Comparison of ENCODE assay signal across 11 mouse cellular contexts in the genomic region with DNA sequence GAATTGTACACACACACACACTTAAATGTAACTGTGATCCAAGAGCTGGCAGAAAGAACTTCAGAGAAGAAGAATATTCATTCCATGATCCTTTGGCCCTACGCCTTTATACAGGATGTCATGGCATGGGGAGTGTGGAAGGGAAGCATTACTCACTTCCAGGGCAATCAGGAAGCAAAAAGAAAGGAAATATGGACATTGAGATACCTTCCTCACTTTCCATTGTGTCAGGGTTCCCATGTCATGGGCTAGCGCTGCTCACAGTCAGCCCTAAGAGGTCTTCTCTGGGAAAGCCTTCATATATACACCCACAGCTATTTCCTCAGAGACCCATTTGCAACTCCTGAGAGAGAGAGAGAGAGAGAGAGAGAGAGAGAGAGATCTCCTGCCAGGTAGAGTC. TPM values are rescaled to one million over a fixed set of nuclear protein-coding genes. Genes with fewer than 3 reads are reported as not detected.
A peak's percentile ranks its signal among the peaks of the same experiment; 100 is the strongest.
DNase-seq lines count a peak whose midpoint lies in the region; ATAC-seq and TF ChIP-seq lines count a peak whose summit lies in the region.
"Had no signal": no experiment of that assay in that cellular context is flagged by ENCODE, and none has a peak within 500 bp of the region (broad histone marks: within the 10 kb centered on the region; RNA-seq: fewer than 3 reads in every experiment).

No protein-coding gene starts in this region.

- TF ChIP-seq POLR2A in heart, adult 2 months (IDR thresholded peaks at IDR 0.05; ENCODE audit: insufficient read depth, low read depth, low read length): no peak
- TF ChIP-seq POLR2A in embryonic fibroblast, embryonic 13.5 days (IDR thresholded peaks at IDR 0.05; ENCODE audit: low read depth, low read length): no peak

- H3K27me3 ChIP-seq in heart, adult 2 months (ENCODE audit: control insufficient read depth, insufficient read depth, low read length): no peaks in the 10 kb centered on the region
- peaks cover 2% of the 10 kb centered on the region; the same call in 1 of the 2 replicates for H3K27me3 ChIP-seq in liver, embryonic 11.5 days (replicated peaks; ENCODE audit: control insufficient read depth, insufficient read depth, low read length)
- peaks cover 16% of the 10 kb centered on the region for H3K27me3 ChIP-seq in liver, embryonic 12.5 days (replicated peaks)

- peak overlapping the region; percentile 99 for H3K27ac ChIP-seq in heart, adult 2 months
- no peak overlapping the region for H3K27ac ChIP-seq in liver, embryonic 11.5 days (ENCODE audit: low read depth, low read length)
- H3K27ac ChIP-seq in liver, embryonic 12.5 days: no peak overlapping the region
- H3K27ac ChIP-seq in embryonic fibroblast, embryonic 13.5 days (ENCODE audit: insufficient read depth, low read length): peak overlapping the region; percentile 10; the same call in 1 of the 2 replicates
- H3K27ac ChIP-seq in macrophage: no peak overlapping the region

- no peak for DNase-seq in heart, adult 2 months
- no peak for DNase-seq in heart, adult 18-20 months
- DNase-seq in liver, embryonic 11.5 days (ENCODE audit: low spot score): no peak
- DNase-seq in right cerebral cortex, postnatal 25 days: no peak
- no peak for DNase-seq in embryo, embryonic 9.5 days (ENCODE audit: extremely low spot score)
- DNase-seq: adrenal gland, postnatal 36 days; cerebellum, adult 9-11 months; layer of hippocampus, postnatal 36 days had no signal

- H3K4me2 ChIP-seq in liver, embryonic 11.5 days: peak overlapping the region; percentile 56; the same call in 1 of the 2 replicates
- H3K4me2 ChIP-seq in liver, embryonic 12.5 days: no peak overlapping the region

- peaks cover 3% of the 10 kb centered on the region for H3K4me1 ChIP-seq in heart, adult 2 months (ENCODE audit: control insufficient read depth, insufficient read depth, low read length)
- H3K4me1 ChIP-seq in liver, embryonic 11.5 days (replicated peaks; ENCODE audit: control insufficient read depth, insufficient read depth, low read length): no peaks in the 10 kb centered on the region
- peaks cover 5% of the 10 kb centered on the region for H3K4me1 ChIP-seq in liver, embryonic 12.5 days
- peaks cover 4% of the 10 kb centered on the region; the same call in 1 of the 2 replicates for H3K4me1 ChIP-seq in embryonic fibroblast, embryonic 13.5 days (ENCODE audit: control insufficient read depth, insufficient read depth, low read length)

- WGBS in heart, adult 2 months: 53% methylated on average over 2 of the region's 2 CpGs
- 88% methylated on average over 2 of the region's 2 CpGs for WGBS in liver, embryonic 11.5 days
- 78% methylated on average over 2 of the region's 2 CpGs for WGBS in liver, embryonic 12.5 days (ENCODE audit: insufficient replicate concordance)
- whole genome bisulfite sequencing in macrophage (ENCODE audit: missing documents): 97% methylated on average over 2 of the region's 2 CpGs

- peak overlapping the region; percentile 79 for H3K4me3 ChIP-seq in heart, adult 2 months
- no peak overlapping the region for H3K4me3 ChIP-seq in liver, embryonic 11.5 days (ENCODE audit: low read depth, low read length)
- H3K4me3 ChIP-seq in liver, embryonic 12.5 days: no peak overlapping the region
- no peak overlapping the region; the same call in 1 of the 2 replicates for H3K4me3 ChIP-seq in embryonic fibroblast, embryonic 13.5 days (ENCODE audit: insufficient read depth, low read length)
- peak overlapping the region; percentile 45; the same call in 1 of the 2 replicates for H3K4me3 ChIP-seq in macrophage (ENCODE audit: inconsistent target)

- no peak for ATAC-seq in liver, embryonic 11.5 days (replicated peaks; ENCODE audit: low FRiP score)
- no peak for ATAC-seq in liver, embryonic 12.5 days

- no peak overlapping the region for H3K9ac ChIP-seq in heart, adult 2 months (ENCODE audit: low read depth, low read length)
- no peak overlapping the region for H3K9ac ChIP-seq in liver, embryonic 11.5 days (ENCODE audit: low read depth, low read length)
- no peak overlapping the region for H3K9ac ChIP-seq in liver, embryonic 12.5 days

- no peaks in the 10 kb centered on the region for H3K79me2 ChIP-seq in heart, adult 2 months (replicated peaks; ENCODE audit: control insufficient read depth, insufficient read depth, low read length)
- no peaks in the 10 kb centered on the region for H3K79me2 ChIP-seq in macrophage (ENCODE audit: inconsistent target)

- no peak for TF ChIP-seq EP300 in heart, adult 2 months (IDR thresholded peaks at IDR 0.05; ENCODE audit: insufficient read depth, low read depth, low read length)

- intact Hi-C loops in heart, adult 2 months (cut with DNase I): loop anchor here (5.0 kb wide), 1 partner anchor 281 kb away; the partner anchor contains the start of gene Sgms1

- H3K36me3 ChIP-seq in heart, adult 2 months (ENCODE audit: control insufficient read depth, insufficient read depth, low read length): no peaks in the 10 kb centered on the region
- no peaks in the 10 kb centered on the region for H3K36me3 ChIP-seq in liver, embryonic 11.5 days (ENCODE audit: control insufficient read depth, insufficient read depth, low read length)
- no peaks in the 10 kb centered on the region for H3K36me3 ChIP-seq in liver, embryonic 12.5 days
- no peaks in the 10 kb centered on the region for H3K36me3 ChIP-seq in macrophage (ENCODE audit: inconsistent target)

- H3K9me3 ChIP-seq in liver, embryonic 11.5 days (ENCODE audit: control insufficient read depth, low read length): no peaks in the 10 kb centered on the region
- no peaks in the 10 kb centered on the region for H3K9me3 ChIP-seq in liver, embryonic 12.5 days (replicated peaks)

- TF ChIP-seq CTCF in heart, adult 2 months (IDR thresholded peaks at IDR 0.05): no peak
- TF ChIP-seq CTCF in embryonic fibroblast, embryonic 13.5 days (IDR thresholded peaks at IDR 0.05; ENCODE audit: borderline replicate concordance, insufficient read depth, low read length): no peak

RNA-seq across cellular contexts. Expression of gene Asah2, which starts 1.3 kb away (rescaled TPM):
- total RNA-seq in heart, adult 2 months (2021): 10 to 100 TPM; 12.6 to 13.4 TPM
- polyA plus RNA-seq in heart, adult 2 months (2012; rRNA removed): 5.9 and 8.6 TPM in 2 replicates
- total RNA-seq in heart, adult 18-20 months (2021): 10 to 100 TPM; 14.8 to 15.2 TPM
- 0.61 and 1.0 TPM in 2 replicates for polyA plus RNA-seq in liver, embryonic 11.5 days (2014; fragmentation: Nextera tagmentation; extraction: Ambion mirVana)
- 0.48 TPM in 2 replicates for polyA plus RNA-seq in liver, embryonic 12.5 days (2016; fragmentation: Nextera tagmentation; extraction: Ambion mirVana)
- polyA plus RNA-seq in embryonic fibroblast, embryonic 13.5 days (2011; ENCODE audit: insufficient read length, low read depth, missing spikeins): 16.9 and 19.3 TPM in 2 replicates
- total RNA-seq in macrophage (2018; cell fraction: chromatin; rRNA removed): 10 to 100 TPM; 20.3 to 81.4 (median 51.7) TPM
- total RNA-seq in macrophage (2018; cell fraction: cytosol; rRNA removed): 10 to 100 TPM; 20.3 to 36.9 (median 25.7) TPM
- total RNA-seq in macrophage (2018; cell fraction: nucleus; rRNA removed): 10 to 100 TPM; 30.8 to 75.3 (median 51.5) TPM
- polyA plus RNA-seq in macrophage (2018): 11.2 to 19.8 TPM (median 17.0 TPM) in 3 replicates

Comparison
In these comparisons a context has a peak if more than half of its experiments do, and no peak if none do; other contexts are left out.
1. H3K27ac ChIP-seq: peak in heart, adult 2 months (single experiment) and embryonic fibroblast, embryonic 13.5 days (single experiment); none in liver, embryonic 11.5 days (single experiment), liver, embryonic 12.5 days (single experiment) and macrophage (single experiment).
2. H3K4me3 ChIP-seq: peak in heart, adult 2 months (single experiment) and macrophage (single experiment); none in liver, embryonic 11.5 days (single experiment), liver, embryonic 12.5 days (single experiment) and embryonic fibroblast, embryonic 13.5 days (single experiment).